Mouse (Mus musculus) embryonic facial prominence, embryonic 14.5 days (tissue): ENCODE results near the gene Gsto2. TPM values are rescaled to one million over a fixed set of nuclear protein-coding genes. Genes with fewer than 3 reads are reported as not detected.
A peak's percentile ranks its signal among the peaks of the same experiment; 100 is the strongest.

Experiments
- ATAC-seq: fragments of 200-750 bp; cut with Nextera tagmentation; 2 replicates; pipeline ENCODE4 v1.8.0; 2017; ENCODE audit warnings: low read depth, moderate number of reproducible peaks, moderate TSS enrichment
- DNase-seq: peaks from one replicate; pipeline ENCODE4 v3.0.0-alpha.2; 2015; ENCODE audit warnings: low spot score
- H3K27ac ChIP-seq: fragments of 300-500 bp; sonication (generic); replicated peaks from 2 replicates; pipeline ENCODE4 v1.5.1; 2014; ENCODE audit warnings: low read depth, mild to moderate bottlenecking, low read length, moderate library complexity
- H3K27me3 ChIP-seq: fragments of 300-500 bp; sonication (generic); replicated peaks from 2 replicates; pipeline ENCODE4 v1.6.1; 2014; ENCODE audit warnings: low read length; ENCODE audit not compliant: control insufficient read depth, insufficient read depth
- H3K36me3 ChIP-seq: fragments of 300-500 bp; sonication (generic); 2 replicates; pipeline ENCODE4 v1.6.1; 2014; ENCODE audit warnings: low read length, mixed read lengths; ENCODE audit not compliant: control insufficient read depth, insufficient read depth
- H3K4me1 ChIP-seq: fragments of 300-500 bp; sonication (generic); 2 replicates; pipeline ENCODE4 v1.6.1; 2014; ENCODE audit warnings: antibody characterized with exemption, low read length; ENCODE audit not compliant: control insufficient read depth, insufficient read depth
- H3K4me2 ChIP-seq: fragments of 300-500 bp; sonication (generic); 2 replicates; pipeline ENCODE4 v1.6.1; 2014; ENCODE audit warnings: low read depth, mild to moderate bottlenecking, low read length, moderate library complexity, mixed read lengths
- H3K4me3 ChIP-seq: fragments of 300-500 bp; sonication (generic); 2 replicates; pipeline ENCODE4 v1.5.1; 2014; ENCODE audit warnings: low read depth, mild to moderate bottlenecking, low read length
- H3K9ac ChIP-seq: fragments of 300-500 bp; sonication (generic); 2 replicates; pipeline ENCODE4 v1.6.1; 2014; ENCODE audit warnings: low read depth, mild to moderate bottlenecking, low read length, moderate library complexity, mixed read lengths
- H3K9me3 ChIP-seq: fragments of 300-500 bp; sonication (generic); 2 replicates; pipeline ENCODE4 v1.6.1; 2016; ENCODE audit warnings: low read length; ENCODE audit not compliant: control insufficient read depth
- WGBS: fragments of 180-500 bp; shearing (Covaris S2); extraction: QIAGEN DNeasy Blood & Tissue Kit; methylation state at CpG from one replicate; pipeline ENCODE4 v1.1.7; 2014; 5-methylcytosine and 5-hydroxymethylcytosine counted together
- polyA plus RNA-seq: library from polyadenylated mRNA; unstranded; fragments of >200 nt; fragmentation: Nextera tagmentation; extraction: Ambion mirVana; gene quantifications from 2 replicates; pipeline ENCODE4 v1.2.1, GENCODE M21; 2014

Gene Gsto2
- polyA plus RNA-seq, 1 experiment from 2014 or later, result 0.86 TPM

GRCm38 (mm10) chr19:47882882-47883254 lies 17.5 kb downstream of the Gsto2 start:
- Histone ChIP-seq H3K27ac (no peak overlapping the region), H3K4me3 (no peak overlapping the region), H3K4me1 (no peaks in the 10 kb centered on the region), H3K9ac (no peak overlapping the region), H3K9me3 (no peaks in the 10 kb centered on the region), H3K36me3 (no peaks in the 10 kb centered on the region), H3K4me2 (no peak overlapping the region), H3K27me3 (no peaks in the 10 kb centered on the region)
- DNase-seq, result no peak
- ATAC-seq, result peak; percentile 24; the same call in 1 of the 2 replicates
- WGBS, result 36% methylated on average over 9 of the region's 9 CpGs

GRCm38 (mm10) chr19:47884296-47885085 lies 19.2 kb downstream of the Gsto2 start:
- no peak for ATAC-seq
- H3K9me3 ChIP-seq, result no peaks in the 10 kb centered on the region
- no peaks in the 10 kb centered on the region for H3K36me3 ChIP-seq
- H3K4me3 ChIP-seq, result no peak overlapping the region
- no peak for DNase-seq
- no peak overlapping the region for H3K27ac ChIP-seq
- no peak overlapping the region for H3K9ac ChIP-seq
- 64% methylated on average over 13 of the region's 13 CpGs for WGBS
- no peak overlapping the region for H3K4me2 ChIP-seq
- H3K4me1 ChIP-seq, result no peaks in the 10 kb centered on the region
- H3K27me3 ChIP-seq, result no peaks in the 10 kb centered on the region

- Histone ChIP-seq H3K27ac (no peak overlapping the region), H3K36me3 (no peaks in the 10 kb centered on the region)
Measured at GRCm38 (mm10) chr19:47885191-47885743, 19.9 kb downstream of the Gsto2 start.

GRCm38 (mm10) chr19:47885886-47886285 lies 20.6 kb downstream of the Gsto2 start:
- Histone ChIP-seq H3K4me1 (peaks cover 10% of the 10 kb centered on the region; the same call in 1 of the 2 replicates), H3K27me3 (no peaks in the 10 kb centered on the region), H3K4me3 (no peak overlapping the region), H3K9me3 (no peaks in the 10 kb centered on the region), H3K4me2 (no peak overlapping the region), H3K9ac (no peak overlapping the region), H3K27ac (no peak overlapping the region), H3K36me3 (no peaks in the 10 kb centered on the region)
- DNase-seq (no peak), ATAC-seq (no peak)
- WGBS, result 76% methylated on average over 11 of the region's 11 CpGs

More at GRCm38 (mm10) chr19:47885191-47885743, 19.9 kb downstream of the Gsto2 start:
- ATAC-seq, result no peak
- Histone ChIP-seq H3K4me3 (no peak overlapping the region), H3K27me3 (no peaks in the 10 kb centered on the region), H3K4me1 (peaks cover 4% of the 10 kb centered on the region; the same call in 1 of the 2 replicates), H3K9ac (no peak overlapping the region), H3K4me2 (no peak overlapping the region), H3K9me3 (no peaks in the 10 kb centered on the region)
- DNase-seq, result no peak
- WGBS, result 60% methylated on average over 7 of the region's 7 CpGs

GRCm38 (mm10) chr19:47886617-47887016 lies 21.3 kb downstream of the Gsto2 start:
- H3K36me3 ChIP-seq, result no peaks in the 10 kb centered on the region
- no peaks in the 10 kb centered on the region for H3K9me3 ChIP-seq
- no peak overlapping the region for H3K4me3 ChIP-seq
- H3K27ac ChIP-seq, result no peak overlapping the region
- H3K4me1 ChIP-seq, result peaks cover 13% of the 10 kb centered on the region; the same call in 1 of the 2 replicates
- H3K27me3 ChIP-seq, result no peaks in the 10 kb centered on the region
- no peak for ATAC-seq
- WGBS, result 73% methylated on average over 7 of the region's 7 CpGs
- no peak overlapping the region for H3K9ac ChIP-seq
- no peak overlapping the region for H3K4me2 ChIP-seq
- peak; percentile 32 for DNase-seq

GRCm38 (mm10) chr19:47887417-47887816 lies 22.1 kb downstream of the Gsto2 start:
- H3K4me3 ChIP-seq, result no peak overlapping the region
- no peak overlapping the region for H3K27ac ChIP-seq
- 81% methylated on average over 10 of the region's 10 CpGs for WGBS
- ATAC-seq (no peak), DNase-seq (no peak)
- H3K4me1 ChIP-seq, result peaks cover 18% of the 10 kb centered on the region; the same call in 1 of the 2 replicates
- H3K4me2 ChIP-seq, result no peak overlapping the region
- no peaks in the 10 kb centered on the region for H3K27me3 ChIP-seq
- H3K9me3 ChIP-seq, result no peaks in the 10 kb centered on the region
- no peaks in the 10 kb centered on the region for H3K36me3 ChIP-seq
- no peak overlapping the region for H3K9ac ChIP-seq

GRCm38 (mm10) chr19:47888037-47888436 lies 22.7 kb downstream of the Gsto2 start:
- no peaks in the 10 kb centered on the region for H3K9me3 ChIP-seq
- H3K27ac ChIP-seq, result no peak overlapping the region
- WGBS, result 91% methylated on average over 8 of the region's 8 CpGs
- peaks cover 18% of the 10 kb centered on the region; the same call in 1 of the 2 replicates for H3K4me1 ChIP-seq
- H3K27me3 ChIP-seq, result no peaks in the 10 kb centered on the region
- no peak overlapping the region for H3K4me3 ChIP-seq
- H3K36me3 ChIP-seq, result no peaks in the 10 kb centered on the region
- H3K4me2 ChIP-seq, result no peak overlapping the region
- DNase-seq (no peak), ATAC-seq (no peak)
- no peak overlapping the region for H3K9ac ChIP-seq

- Histone ChIP-seq H3K4me1 (peaks cover 18% of the 10 kb centered on the region; the same call in 1 of the 2 replicates), H3K27ac (no peak overlapping the region), H3K4me3 (no peak overlapping the region), H3K9me3 (no peaks in the 10 kb centered on the region), H3K36me3 (peaks cover 10% of the 10 kb centered on the region; the same call in 1 of the 2 replicates), H3K4me2 (no peak overlapping the region), H3K9ac (no peak overlapping the region), H3K27me3 (no peaks in the 10 kb centered on the region)
- DNase-seq (no peak), ATAC-seq (no peak)
- 65% methylated on average over 10 of the region's 10 CpGs for WGBS
Measured at GRCm38 (mm10) chr19:47890489-47891130, 25.3 kb downstream of the Gsto2 start.
